In genomic region chr15:97663750-97664406, GRCm38 (mm10) we compare ENCODE assay signal across 8 mouse cellular contexts. TPM values are rescaled to one million over a fixed set of nuclear protein-coding genes. Genes with fewer than 3 reads are reported as not detected.
A peak's percentile ranks its signal among the peaks of the same experiment; 100 is the strongest.
DNase-seq lines count a peak whose midpoint lies in the region; ATAC-seq and TF ChIP-seq lines count a peak whose summit lies in the region.

No protein-coding gene starts in this region.

- DNase-seq in B cell, adult 2 months: peak; percentile 89
- peak; percentile 87 for DNase-seq in embryonic facial prominence, embryonic 14.5 days (ENCODE audit: low spot score)
- peak; percentile 79 for DNase-seq in heart, embryonic 10.5 days (ENCODE audit: low spot score)
- DNase-seq in midbrain, postnatal 0 days (ENCODE audit: low spot score): peak; percentile 93
- peak; percentile 50 to 69 for DNase-seq in spleen, postnatal 14 days (ENCODE audit: low spot score in 2 of 2)

- H3K4me1 ChIP-seq in bone marrow, adult 2 months (ENCODE audit: control insufficient read depth, insufficient read depth, low read length): no peaks in the 10 kb centered on the region
- H3K4me1 ChIP-seq in embryonic facial prominence, embryonic 14.5 days (ENCODE audit: control insufficient read depth, insufficient read depth, low read length): no peaks in the 10 kb centered on the region
- 0 out of 2 replicates have a peak, but pooled peaks cover under 1% of the 10 kb centered on the region for H3K4me1 ChIP-seq in heart, embryonic 10.5 days
- no peaks in the 10 kb centered on the region for H3K4me1 ChIP-seq in kidney, embryonic 14.5 days (ENCODE audit: control insufficient read depth, insufficient read depth, low read length)
- peaks cover 5% of the 10 kb centered on the region; the same call in 1 of the 2 replicates for H3K4me1 ChIP-seq in limb, embryonic 15.5 days
- no peaks in the 10 kb centered on the region for H3K4me1 ChIP-seq in midbrain, postnatal 0 days (ENCODE audit: insufficient read depth, low read length)

- H3K27ac ChIP-seq in bone marrow, adult 2 months (ENCODE audit: control insufficient read depth, insufficient read depth, low read depth, low read length, poor library complexity): 0 out of 2 replicates have a peak overlapping the region, but pooled peaks have one; percentile 2
- H3K27ac ChIP-seq in embryonic facial prominence, embryonic 14.5 days (replicated peaks; ENCODE audit: low read depth, low read length): no peak overlapping the region
- peak overlapping the region; percentile 65 for H3K27ac ChIP-seq in heart, embryonic 10.5 days
- no peak overlapping the region for H3K27ac ChIP-seq in kidney, embryonic 14.5 days (ENCODE audit: low read depth, low read length)
- H3K27ac ChIP-seq in limb, embryonic 15.5 days: no peak overlapping the region
- H3K27ac ChIP-seq in midbrain, postnatal 0 days (ENCODE audit: low read depth, low read length): peak overlapping the region; percentile 84

- H3K9ac ChIP-seq in embryonic facial prominence, embryonic 14.5 days (ENCODE audit: low read depth, low read length): peak overlapping the region; percentile 56
- peak overlapping the region; percentile 55 for H3K9ac ChIP-seq in kidney, embryonic 14.5 days (ENCODE audit: low read depth, low read length)
- H3K9ac ChIP-seq in limb, embryonic 15.5 days: no peak overlapping the region; the same call in 1 of the 2 replicates
- H3K9ac ChIP-seq in midbrain, postnatal 0 days (replicated peaks; ENCODE audit: low read length, poor library complexity, severe bottlenecking): peak overlapping the region; percentile 48; the same call in 1 of the 2 replicates

- H3K4me3 ChIP-seq in bone marrow, adult 2 months (replicated peaks; ENCODE audit: control insufficient read depth, low read depth, low read length): peak overlapping the region; percentile 56
- peak overlapping the region; percentile 41 for H3K4me3 ChIP-seq in embryonic facial prominence, embryonic 14.5 days (ENCODE audit: low read depth, low read length)
- peak overlapping the region; percentile 64 for H3K4me3 ChIP-seq in heart, embryonic 10.5 days
- peak overlapping the region; percentile 49 for H3K4me3 ChIP-seq in kidney, embryonic 14.5 days (ENCODE audit: low read length)
- peak overlapping the region; percentile 47 for H3K4me3 ChIP-seq in limb, embryonic 15.5 days
- peak overlapping the region; percentile 35 for H3K4me3 ChIP-seq in midbrain, postnatal 0 days (ENCODE audit: low read depth, low read length)

- no peaks in the 10 kb centered on the region for H3K27me3 ChIP-seq in embryonic facial prominence, embryonic 14.5 days (replicated peaks; ENCODE audit: control insufficient read depth, insufficient read depth, low read length)
- H3K27me3 ChIP-seq in heart, embryonic 10.5 days (ENCODE audit: insufficient read depth, poor library complexity, severe bottlenecking): no peaks in the 10 kb centered on the region
- H3K27me3 ChIP-seq in kidney, embryonic 14.5 days (ENCODE audit: control insufficient read depth, insufficient read depth, low read length): no peaks in the 10 kb centered on the region
- no peaks in the 10 kb centered on the region for H3K27me3 ChIP-seq in limb, embryonic 15.5 days
- no peaks in the 10 kb centered on the region for H3K27me3 ChIP-seq in midbrain, postnatal 0 days (ENCODE audit: insufficient read depth, low read length)

- H3K36me3 ChIP-seq in embryonic facial prominence, embryonic 14.5 days (ENCODE audit: control insufficient read depth, insufficient read depth, low read length): no peaks in the 10 kb centered on the region
- H3K36me3 ChIP-seq in heart, embryonic 10.5 days: no peaks in the 10 kb centered on the region
- H3K36me3 ChIP-seq in kidney, embryonic 14.5 days (ENCODE audit: control insufficient read depth, insufficient read depth, low read length): no peaks in the 10 kb centered on the region
- H3K36me3 ChIP-seq in limb, embryonic 15.5 days: no peaks in the 10 kb centered on the region
- H3K36me3 ChIP-seq in midbrain, postnatal 0 days (ENCODE audit: insufficient read depth, low read length): no peaks in the 10 kb centered on the region

- no peak for TF ChIP-seq POLR2A in bone marrow, adult 2 months (IDR thresholded peaks at IDR 0.05; ENCODE audit: borderline replicate concordance, control insufficient read depth, low read depth, low read length)

- no peaks in the 10 kb centered on the region for H3K9me3 ChIP-seq in embryonic facial prominence, embryonic 14.5 days (ENCODE audit: control insufficient read depth, low read length)
- no peaks in the 10 kb centered on the region for H3K9me3 ChIP-seq in heart, embryonic 10.5 days
- H3K9me3 ChIP-seq in kidney, embryonic 14.5 days (ENCODE audit: control insufficient read depth, low read length): no peaks in the 10 kb centered on the region
- no peaks in the 10 kb centered on the region for H3K9me3 ChIP-seq in limb, embryonic 15.5 days
- H3K9me3 ChIP-seq in midbrain, postnatal 0 days (ENCODE audit: low read length): no peaks in the 10 kb centered on the region

- peak overlapping the region; percentile 68 for H3K4me2 ChIP-seq in embryonic facial prominence, embryonic 14.5 days (ENCODE audit: low read depth, low read length)
- H3K4me2 ChIP-seq in kidney, embryonic 14.5 days (replicated peaks; ENCODE audit: low read depth, low read length): peak overlapping the region; percentile 86
- H3K4me2 ChIP-seq in limb, embryonic 15.5 days: peak overlapping the region; percentile 84
- H3K4me2 ChIP-seq in midbrain, postnatal 0 days (ENCODE audit: low read depth, low read length, poor library complexity, severe bottlenecking): peak overlapping the region; percentile 54

- WGBS in bone marrow, adult 2 months: under 1% methylated on average over 19 of the region's 19 CpGs
- 7% methylated on average over 19 of the region's 19 CpGs for WGBS in embryonic facial prominence, embryonic 14.5 days
- 6% methylated on average over 19 of the region's 19 CpGs for WGBS in heart, embryonic 10.5 days
- 6% methylated on average over 19 of the region's 19 CpGs for WGBS in kidney, embryonic 14.5 days
- 6% methylated on average over 19 of the region's 19 CpGs for WGBS in limb, embryonic 15.5 days
- WGBS in midbrain, postnatal 0 days: 5% methylated on average over 19 of the region's 19 CpGs

- peak; percentile 79 for TF ChIP-seq CTCF in bone marrow, adult 2 months (IDR thresholded peaks at IDR 0.05; ENCODE audit: control insufficient read depth, insufficient read depth, low read length)
- peak; percentile 85 for TF ChIP-seq CTCF in midbrain, postnatal 0 days (IDR thresholded peaks at IDR 0.05)

- peak; percentile 75; the same call in 1 of the 2 replicates for ATAC-seq in embryonic facial prominence, embryonic 14.5 days (ENCODE audit: low read depth)
- peak; percentile 47 for ATAC-seq in kidney, embryonic 14.5 days (ENCODE audit: low FRiP score, low TSS enrichment)
- ATAC-seq in limb, embryonic 15.5 days (ENCODE audit: insufficient number of reproducible peaks, low FRiP score, low TSS enrichment, low read depth): 0 out of 2 replicates have a peak, but pooled peaks have one; percentile 40
- ATAC-seq in midbrain, postnatal 0 days (ENCODE audit: low FRiP score): peak; percentile 76

RNA-seq across cellular contexts. Expression of gene Rpap3, which starts 41.7 kb away (rescaled TPM):
- polyA plus RNA-seq in bone marrow, adult 2 months (2011; ENCODE audit: insufficient read depth, insufficient read length, low replicate concordance, missing spikeins): 6.8 and 13.5 TPM in 2 replicates
- polyA plus RNA-seq in embryonic facial prominence, embryonic 14.5 days (2014; fragmentation: Nextera tagmentation; extraction: Ambion mirVana): 25.4 and 29.6 TPM in 2 replicates
- 24.0 and 27.1 TPM in 2 replicates for polyA plus RNA-seq in heart, embryonic 10.5 days (2016; fragmentation: Nextera tagmentation; extraction: Ambion mirVana)
- polyA plus RNA-seq in kidney, embryonic 14.5 days (2014; fragmentation: Nextera tagmentation; extraction: Ambion mirVana): 37.2 and 47.2 TPM in 2 replicates
- polyA plus RNA-seq in limb, embryonic 15.5 days (2015; fragmentation: Nextera tagmentation; extraction: Ambion mirVana): 20.8 and 21.2 TPM in 2 replicates
- 21.8 and 35.2 TPM in 2 replicates for total RNA-seq in midbrain, postnatal 0 days (2014; rRNA removed)
- polyA plus RNA-seq in midbrain, postnatal 0 days (2015; fragmentation: Nextera tagmentation; extraction: Ambion mirVana): 44.4 and 46.2 TPM in 2 replicates

Comparison
In these comparisons a context has a peak if more than half of its experiments do, and no peak if none do; other contexts are left out.
1. H3K27ac ChIP-seq: peak in bone marrow, adult 2 months (single experiment), heart, embryonic 10.5 days (single experiment) and midbrain, postnatal 0 days (single experiment); none in embryonic facial prominence, embryonic 14.5 days (single experiment), kidney, embryonic 14.5 days (single experiment) and limb, embryonic 15.5 days (single experiment).
2. Peak in every context shown above with its lines, with median percentiles within 50 percentile points of each other: DNase-seq, H3K4me3 ChIP-seq, ATAC-seq and H3K4me2 ChIP-seq.